Mouse (Mus musculus) liver, embryonic 14.5 days (tissue): ENCODE data around the gene Ddx31. TPM values are rescaled to one million over a fixed set of nuclear protein-coding genes. Genes with fewer than 3 reads are reported as not detected.

Source experiments
- ATAC-seq: fragments of 200-750 bp; cut with Nextera tagmentation; 2 replicates; pipeline ENCODE4 v1.8.0; 2017; ENCODE audit warnings: moderate number of reproducible peaks, mild to moderate bottlenecking, moderate library complexity; ENCODE audit not compliant: insufficient read depth
- DNase-seq, 3 experiments: peaks; one replicate each; pipeline ENCODE4 v3.0.0-alpha.2; 2012 to 2013; ENCODE audit warnings: low read depth in 3 of 3, low spot score in 3 of 3
- H3K27ac ChIP-seq: fragments of 300-500 bp; sonication (generic); 2 replicates; pipeline ENCODE4 v1.5.1; 2014; ENCODE audit warnings: moderate library complexity, mild to moderate bottlenecking, control low read depth, inconsistent platforms
- H3K27me3 ChIP-seq: fragments of 300-500 bp; sonication (generic); 2 replicates; pipeline ENCODE4 v1.6.1; 2014; ENCODE audit warnings: mild to moderate bottlenecking, low read length, moderate library complexity; ENCODE audit not compliant: control insufficient read depth, insufficient read depth
- H3K36me3 ChIP-seq: fragments of 300-500 bp; sonication (generic); replicated peaks from 2 replicates; pipeline ENCODE4 v1.6.1; 2014; ENCODE audit warnings: low read depth; ENCODE audit not compliant: control insufficient read depth, insufficient read depth
- H3K4me1 ChIP-seq, 2 experiments: fragments of 200-500 bp in 1 of 2; fragments of 300-500 bp in 1 of 2; sonication (generic) in 1 of 2; replicated peaks; 2 replicates each; pipeline ENCODE4 v1.6.1; 2012 to 2014; ENCODE audit warnings: antibody characterized with exemption in 1 of 2, inconsistent platforms in 1 of 2, low read length in 1 of 2; ENCODE audit not compliant: control insufficient read depth in 2 of 2, insufficient read depth in 2 of 2
- H3K4me2 ChIP-seq: fragments of 300-500 bp; sonication (generic); 2 replicates; pipeline ENCODE4 v1.6.1; 2014; ENCODE audit warnings: low read depth, mild to moderate bottlenecking, control low read depth, moderate library complexity
- H3K4me3 ChIP-seq, 2 experiments: fragments of 200-500 bp in 1 of 2; fragments of 300-500 bp in 1 of 2; sonication (generic) in 1 of 2; 2 replicates each; pipeline ENCODE4 v1.5.1; 2012 to 2014; ENCODE audit warnings: low read depth in 2 of 2, low read length in 2 of 2, mild to moderate bottlenecking in 2 of 2, control low read depth in 1 of 2, inconsistent platforms in 1 of 2, moderate library complexity in 1 of 2; ENCODE audit not compliant: insufficient read depth in 1 of 2
- H3K9ac ChIP-seq: fragments of 300-500 bp; sonication (generic); replicated peaks from 2 replicates; pipeline ENCODE4 v1.6.1; 2014; ENCODE audit warnings: mild to moderate bottlenecking, control low read depth, moderate library complexity
- H3K9me3 ChIP-seq: fragments of 300-500 bp; sonication (generic); 2 replicates; pipeline ENCODE4 v1.6.1; 2016; ENCODE audit warnings: low read length, mixed read lengths; ENCODE audit not compliant: control insufficient read depth
- CTCF ChIP-seq: IDR thresholded peaks from 2 replicates; pipeline ENCODE4 v1.5.1; 2016; ENCODE audit warnings: antibody characterized with exemption, low read depth, control low read depth
- EP300 ChIP-seq: IDR thresholded peaks from 2 replicates; pipeline ENCODE4 v1.6.1; 2016; ENCODE audit warnings: antibody characterized with exemption, low read depth
- WGBS: fragments of 180-500 bp; shearing (Covaris S2); extraction: QIAGEN DNeasy Blood & Tissue Kit; methylation state at CpG from one replicate; pipeline ENCODE4 v1.1.7; 2014; ENCODE audit not compliant: insufficient replicate concordance; 5-methylcytosine and 5-hydroxymethylcytosine counted together
- polyA plus RNA-seq, 2 experiments: library from polyadenylated mRNA; depleted of rRNA in 1 of 2; stranded (reverse) in 1 of 2; unstranded in 1 of 2; fragments of >200 nt; fragmentation: Nextera tagmentation in 1 of 2; extraction: Ambion mirVana in 1 of 2; gene quantifications; 2 replicates each; pipeline versions ENCODE4 v1.2.1 to v1.2.3; 2012 to 2014

Gene Ddx31
- polyA plus RNA-seq, 2 experiments: 3.5 to 5.0 TPM

DNA sequence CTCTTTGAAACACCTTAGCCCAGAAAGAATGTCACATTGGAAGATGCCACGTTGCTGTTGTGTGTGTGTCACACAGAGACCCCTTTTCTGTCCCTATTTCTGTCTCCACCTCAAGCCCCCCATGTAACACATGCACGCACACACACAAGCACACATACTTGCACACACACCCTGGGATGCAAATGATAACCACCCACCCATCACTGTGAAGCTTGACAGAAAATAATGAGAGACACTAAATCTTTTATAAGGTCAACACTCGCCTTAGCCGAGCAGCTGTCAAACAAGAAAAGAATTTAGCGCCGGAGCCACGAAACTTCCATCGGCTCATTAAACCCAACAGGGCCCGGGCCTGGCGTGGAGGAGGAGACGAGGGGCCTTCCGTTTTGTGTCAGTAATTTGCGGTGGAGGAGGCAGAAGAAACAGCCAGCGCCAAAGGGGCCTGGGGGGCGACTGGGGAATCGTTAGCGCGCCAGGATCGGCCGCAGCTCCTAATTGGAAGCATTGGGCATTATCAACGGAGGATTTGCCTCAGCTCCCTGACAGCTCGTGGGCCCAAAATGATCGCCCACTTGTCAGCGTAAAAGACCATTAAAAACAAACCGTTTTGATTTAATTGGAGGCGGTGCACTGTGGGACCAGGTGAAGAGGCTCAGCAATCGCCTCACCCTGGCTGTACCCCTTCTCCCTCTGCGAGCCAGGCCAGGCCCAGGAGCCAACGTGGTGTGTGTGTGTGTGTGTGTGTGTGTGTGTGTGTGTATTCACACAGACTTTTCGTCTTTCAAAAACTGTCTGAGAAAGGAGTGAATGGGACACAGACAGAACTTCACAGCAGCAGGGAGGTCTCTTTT, 103.7 kb downstream of the Ddx31 start:
- no peak overlapping the region for H3K4me3 ChIP-seq
- TF ChIP-seq EP300: no peak
- TF ChIP-seq CTCF: no peak
- H3K4me2 ChIP-seq: no peak overlapping the region
- no peaks in the 10 kb centered on the region for H3K27me3 ChIP-seq
- 55% methylated on average over 30 of the region's 30 CpGs for WGBS
- DNase-seq (no peak), ATAC-seq (no peak)
- no peaks in the 10 kb centered on the region for H3K36me3 ChIP-seq
- no peaks in the 10 kb centered on the region for H3K4me1 ChIP-seq
- H3K27ac ChIP-seq: no peak overlapping the region
- no peaks in the 10 kb centered on the region for H3K9me3 ChIP-seq
- H3K9ac ChIP-seq: no peak overlapping the region

DNA sequence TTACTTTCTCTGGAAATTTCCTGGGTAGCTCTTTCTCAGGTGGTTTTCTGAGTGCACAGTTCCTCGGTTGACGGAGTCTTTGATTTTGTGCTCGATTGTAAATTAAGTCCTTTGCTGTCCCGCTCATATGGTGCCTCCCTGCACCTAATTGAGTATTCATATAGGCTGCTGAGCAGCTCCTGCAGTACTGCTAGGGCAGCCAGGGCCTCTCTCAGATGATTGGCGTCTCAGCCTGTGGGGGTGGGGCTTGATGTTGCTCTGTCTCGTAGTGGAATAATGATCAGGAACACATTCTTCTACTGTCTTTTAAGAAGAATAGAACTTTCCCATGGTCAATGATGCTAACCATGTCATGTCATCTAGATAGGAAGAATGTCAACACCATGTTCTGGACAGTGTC, 105.2 kb downstream of the Ddx31 start:
- Histone ChIP-seq H3K9me3 (no peaks in the 10 kb centered on the region), H3K27me3 (no peaks in the 10 kb centered on the region), H3K27ac (no peak overlapping the region), H3K4me1 (no peaks in the 10 kb centered on the region), H3K4me3 (no peak overlapping the region), H3K36me3 (no peaks in the 10 kb centered on the region), H3K4me2 (no peak overlapping the region), H3K9ac (no peak overlapping the region)
- TF ChIP-seq CTCF (no peak), EP300 (no peak)
- WGBS: 54% methylated on average over 6 of the region's 6 CpGs
- no peak for DNase-seq
- no peak for ATAC-seq

DNA sequence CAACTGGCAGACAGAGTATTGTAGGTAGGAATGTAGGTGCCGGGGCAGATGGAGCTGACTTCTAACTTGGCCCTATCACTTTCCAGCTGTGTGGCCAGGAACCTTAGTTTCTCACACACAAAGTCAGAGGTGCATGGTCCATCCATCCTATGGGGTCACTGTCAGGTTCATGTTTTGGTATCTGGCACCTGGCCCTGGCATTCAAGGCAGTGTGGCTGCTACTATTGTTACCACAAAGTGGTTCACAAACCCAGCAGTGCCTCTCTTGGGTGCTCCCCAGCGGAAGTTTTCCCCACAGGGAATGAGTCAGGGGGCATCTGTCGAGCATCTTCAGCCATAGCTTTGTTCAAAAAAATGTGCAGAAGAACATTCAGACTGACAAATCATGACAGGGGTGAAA, 106.1 kb downstream of the Ddx31 start:
- no peak for TF ChIP-seq EP300
- 51% methylated on average over 3 of the region's 3 CpGs for WGBS
- no peaks in the 10 kb centered on the region for H3K4me1 ChIP-seq
- H3K9me3 ChIP-seq: no peaks in the 10 kb centered on the region
- no peak overlapping the region for H3K4me2 ChIP-seq
- H3K27me3 ChIP-seq: no peaks in the 10 kb centered on the region
- no peak overlapping the region for H3K4me3 ChIP-seq
- no peak for ATAC-seq
- no peak overlapping the region for H3K27ac ChIP-seq
- no peak for DNase-seq
- H3K36me3 ChIP-seq: no peaks in the 10 kb centered on the region
- H3K9ac ChIP-seq: no peak overlapping the region

- no peak overlapping the region for H3K4me3 ChIP-seq
- no peak overlapping the region for H3K9ac ChIP-seq
- no peak for DNase-seq
- no peak overlapping the region for H3K4me2 ChIP-seq
- H3K4me1 ChIP-seq: no peaks in the 10 kb centered on the region
- H3K9me3 ChIP-seq: no peaks in the 10 kb centered on the region
- ATAC-seq: no peak
- no peaks in the 10 kb centered on the region for H3K36me3 ChIP-seq
- no peak overlapping the region for H3K27ac ChIP-seq
- no peak for TF ChIP-seq CTCF
- TF ChIP-seq EP300: no peak
- H3K27me3 ChIP-seq: no peaks in the 10 kb centered on the region
- whole genome bisulfite sequencing: 56% methylated on average over 8 of the region's 8 CpGs
These were observed 112.8 kb downstream of the Ddx31 start for GRCm38 (mm10) chr2:28952981-28953380.

DNA sequence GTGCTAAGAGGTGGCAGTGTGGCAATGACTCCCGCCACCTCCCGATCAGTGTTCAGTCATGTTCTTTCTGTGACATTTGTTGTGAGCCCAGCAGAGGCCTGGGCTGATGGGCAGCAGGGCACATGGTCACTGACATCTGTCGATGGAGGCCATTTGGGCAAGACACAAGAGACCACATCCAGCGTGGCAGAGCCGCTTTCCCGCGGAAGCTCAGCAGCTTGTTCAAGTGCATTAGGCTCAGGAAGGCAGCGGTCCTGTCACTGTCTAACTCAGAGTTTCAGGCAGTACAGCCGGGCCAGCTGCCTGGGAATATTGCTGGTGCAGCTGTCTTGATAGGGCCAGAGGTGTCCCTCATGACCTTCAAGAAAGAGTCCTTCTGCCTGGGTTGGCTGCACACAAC, 114.4 kb downstream of the Ddx31 start:
- Histone ChIP-seq H3K27me3 (no peaks in the 10 kb centered on the region), H3K4me1 (no peaks in the 10 kb centered on the region), H3K4me2 (no peak overlapping the region), H3K4me3 (no peak overlapping the region), H3K36me3 (no peaks in the 10 kb centered on the region), H3K9ac (no peak overlapping the region), H3K27ac (no peak overlapping the region), H3K9me3 (no peaks in the 10 kb centered on the region)
- ATAC-seq (no peak), DNase-seq (no peak)
- WGBS: 68% methylated on average over 9 of the region's 9 CpGs
- TF ChIP-seq CTCF (no peak), EP300 (no peak)

Other genes starting within 250 kb of the Ddx31 start
- 72.5 and 86.9 TPM in 2 replicates for gene Gfi1b, start 218.4 kb upstream of the Ddx31 start, polyA plus RNA-seq (2012; rRNA removed)
- 89.2 and 107 TPM in 2 replicates for gene Gfi1b, start 218.4 kb upstream of the Ddx31 start, polyA plus RNA-seq (2014; fragmentation: Nextera tagmentation; extraction: Ambion mirVana)
- gene Tsc1, start 199.2 kb upstream of the Ddx31 start, polyA plus RNA-seq (2012; rRNA removed): 4.5 and 5.4 TPM in 2 replicates
- gene Tsc1, start 199.2 kb upstream of the Ddx31 start, polyA plus RNA-seq (2014; fragmentation: Nextera tagmentation; extraction: Ambion mirVana): 5.3 and 7.5 TPM in 2 replicates
- 1.3 and 2.2 TPM in 2 replicates for gene Spaca9, start 140.7 kb upstream of the Ddx31 start, polyA plus RNA-seq (2012; rRNA removed)
- gene Spaca9, start 140.7 kb upstream of the Ddx31 start, polyA plus RNA-seq (2014; fragmentation: Nextera tagmentation; extraction: Ambion mirVana): 2.0 and 2.5 TPM in 2 replicates
- 0.11 and 0.18 TPM in 2 replicates for gene Ak8, start 140.2 kb upstream of the Ddx31 start, polyA plus RNA-seq (2012; rRNA removed)
- 0.24 and 0.32 TPM in 2 replicates for gene Ak8, start 140.2 kb upstream of the Ddx31 start, polyA plus RNA-seq (2014; fragmentation: Nextera tagmentation; extraction: Ambion mirVana)
- gene Gtf3c4, start within 50 bp of the Ddx31 start, polyA plus RNA-seq (2012; rRNA removed): 3.1 and 4.2 TPM in 2 replicates
- gene Gtf3c4, start within 50 bp of the Ddx31 start, polyA plus RNA-seq (2014; fragmentation: Nextera tagmentation; extraction: Ambion mirVana): 5.6 and 6.1 TPM in 2 replicates
- gene Barhl1, start 76.3 kb downstream of the Ddx31 start, polyA plus RNA-seq (2012; rRNA removed): 0.02 TPM in 1 of 2 replicates, not detected in the other
- gene Barhl1, start 76.3 kb downstream of the Ddx31 start, polyA plus RNA-seq (2014; fragmentation: Nextera tagmentation; extraction: Ambion mirVana): not detected in 2 replicates
- gene Cfap77, start 214.7 kb downstream of the Ddx31 start, polyA plus RNA-seq (2012; rRNA removed): 0.11 and 0.16 TPM in 2 replicates
- gene Cfap77, start 214.7 kb downstream of the Ddx31 start, polyA plus RNA-seq (2014; fragmentation: Nextera tagmentation; extraction: Ambion mirVana): 0.21 TPM in 1 of 2 replicates, not detected in the other
- gene Ttf1, start 219.9 kb downstream of the Ddx31 start, polyA plus RNA-seq (2012; rRNA removed): 3.0 and 4.5 TPM in 2 replicates
- gene Ttf1, start 219.9 kb downstream of the Ddx31 start, polyA plus RNA-seq (2014; fragmentation: Nextera tagmentation; extraction: Ambion mirVana): 3.6 and 3.9 TPM in 2 replicates